Mouse (Mus musculus) frontal cortex, postnatal 14 days (tissue): ENCODE results near the gene Tinagl1.

ENCODE experiments used
- DNase-seq, 2 experiments: peaks; one replicate each; pipeline ENCODE4 v3.0.0; 2022; ENCODE audit warnings: low spot score in 2 of 2

Tinagl1 gene

GRCm38 (mm10) chr4:130175072-130175711, at the start of gene Tinagl1:
Gene Tinagl1 (minus strand): TSS chr4:130175122.
- no peak for DNase-seq

GRCm38 (mm10) chr4:130224071-130224470, 49.1 kb upstream of the Tinagl1 start:
- no peak for DNase-seq

GRCm38 (mm10) chr4:130222179-130222578, 47.3 kb upstream of the Tinagl1 start, which contains the start of gene Gm853:
Gene Gm853 (minus strand): TSS chr4:130222401.
- DNase-seq = no peak

- DNase-seq = no peak
Measured at GRCm38 (mm10) chr4:130220176-130220575, 45.3 kb upstream of the Tinagl1 start.

GRCm38 (mm10) chr4:130215392-130215791, 40.5 kb upstream of the Tinagl1 start:
- no peak for DNase-seq

- no peak for DNase-seq
Measured at GRCm38 (mm10) chr4:130213857-130214256, 38.9 kb upstream of the Tinagl1 start.

GRCm38 (mm10) chr4:130213197-130213596, 38.3 kb upstream of the Tinagl1 start:
- no peak for DNase-seq

- DNase-seq = no peak
Measured at GRCm38 (mm10) chr4:130212421-130212820, 37.5 kb upstream of the Tinagl1 start.

GRCm38 (mm10) chr4:130211870-130212269, 36.9 kb upstream of the Tinagl1 start:
- no peak for DNase-seq

- peak; percentile 76 to 89 for DNase-seq
Measured at GRCm38 (mm10) chr4:130198694-130199670, 24.1 kb upstream of the Tinagl1 start.

GRCm38 (mm10) chr4:130196542-130196941, 21.6 kb upstream of the Tinagl1 start:
- DNase-seq = no peak

GRCm38 (mm10) chr4:130195924-130196323, 21.0 kb upstream of the Tinagl1 start:
- no peak for DNase-seq

GRCm38 (mm10) chr4:130192266-130192665, 17.3 kb upstream of the Tinagl1 start:
- DNase-seq = no peak

- no peak for DNase-seq
Measured at GRCm38 (mm10) chr4:130189606-130190005, 14.7 kb upstream of the Tinagl1 start.

GRCm38 (mm10) chr4:130188806-130189297, 13.9 kb upstream of the Tinagl1 start:
- peak; percentile 58 to 80 for DNase-seq

GRCm38 (mm10) chr4:130186891-130187290, 12.0 kb upstream of the Tinagl1 start:
- DNase-seq = no peak

- DNase-seq = no peak
Measured at GRCm38 (mm10) chr4:130186450-130186849, 11.5 kb upstream of the Tinagl1 start.

GRCm38 (mm10) chr4:130183879-130184278, 9.0 kb upstream of the Tinagl1 start:
- no peak for DNase-seq

GRCm38 (mm10) chr4:130183023-130183422, 8.1 kb upstream of the Tinagl1 start:
- no peak for DNase-seq

- no peak for DNase-seq
Measured at GRCm38 (mm10) chr4:130181886-130182285, 7.0 kb upstream of the Tinagl1 start.

GRCm38 (mm10) chr4:130180909-130181602, 6.1 kb upstream of the Tinagl1 start:
- no peak for DNase-seq

GRCm38 (mm10) chr4:130179876-130180275, 5.0 kb upstream of the Tinagl1 start:
- DNase-seq = no peak
